Mouse (Mus musculus) T-helper 17 cell (primary cell): ENCODE measurements around the gene Gm49601.

Experiments used
- in situ Hi-C, 2 experiments: fragments of 300-600 bp; cut with MboI, MseI; formaldehyde crosslinking; loops; 1 replicate in 1 of 2; 2 replicates in 1 of 2; pipeline ENCODE4 v1.15.1; 2025; ENCODE audit warnings: high pct_unique_total_duplicates in 2 of 2

The Gm49601 gene

GRCm38 (mm10) chr16:18609099-18609498, 17.1 kb downstream of the Gm49601 start:
- in situ Hi-C loops: no loop called here

DNA sequence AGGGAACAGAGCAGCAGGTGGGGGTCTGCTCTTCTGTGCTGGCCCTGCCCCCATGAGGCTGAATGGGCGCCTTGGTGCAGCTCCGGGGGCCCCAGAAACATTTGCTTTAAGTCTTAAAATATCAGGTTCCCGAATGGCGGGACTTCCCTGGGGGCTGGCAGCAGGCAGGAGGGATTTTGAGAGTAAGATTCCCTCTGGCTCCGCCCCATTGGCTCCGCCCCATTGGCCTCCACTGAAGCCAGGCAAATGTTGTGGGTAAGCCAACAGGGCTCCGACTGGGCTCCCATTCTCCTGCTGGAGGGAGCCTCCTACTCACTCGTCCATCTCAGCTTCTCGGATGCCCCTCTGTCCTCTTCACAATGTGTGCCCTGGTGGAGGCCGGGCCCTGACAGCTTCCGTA, 18.0 kb downstream of the Gm49601 start:
- in situ Hi-C loops: no loop called here

DNA sequence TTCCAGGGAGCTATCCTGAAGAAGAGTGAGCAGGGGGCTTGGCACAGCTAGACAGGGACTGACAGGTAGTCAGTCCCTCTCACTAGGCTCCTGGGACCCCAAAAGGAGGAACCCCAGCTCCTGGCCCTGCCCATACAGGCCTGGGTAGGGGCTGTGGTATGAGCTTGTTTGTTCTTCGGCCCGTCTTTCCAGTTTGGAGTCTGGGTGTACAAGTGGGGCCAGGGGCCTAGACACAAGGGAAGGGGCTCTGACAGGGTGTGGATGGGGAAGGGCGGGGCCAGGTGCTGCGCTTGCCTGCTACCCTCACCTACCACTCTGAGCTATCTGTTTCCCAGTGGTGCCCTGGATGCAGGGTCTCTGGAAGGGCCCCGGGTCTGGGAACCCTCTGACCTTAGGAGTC, 20.5 kb downstream of the Gm49601 start:
- in situ Hi-C loops: no loop called here

- in situ Hi-C loops: no loop called here
These were observed 21.9 kb downstream of the Gm49601 start for GRCm38 (mm10) chr16:18604267-18604701.

DNA sequence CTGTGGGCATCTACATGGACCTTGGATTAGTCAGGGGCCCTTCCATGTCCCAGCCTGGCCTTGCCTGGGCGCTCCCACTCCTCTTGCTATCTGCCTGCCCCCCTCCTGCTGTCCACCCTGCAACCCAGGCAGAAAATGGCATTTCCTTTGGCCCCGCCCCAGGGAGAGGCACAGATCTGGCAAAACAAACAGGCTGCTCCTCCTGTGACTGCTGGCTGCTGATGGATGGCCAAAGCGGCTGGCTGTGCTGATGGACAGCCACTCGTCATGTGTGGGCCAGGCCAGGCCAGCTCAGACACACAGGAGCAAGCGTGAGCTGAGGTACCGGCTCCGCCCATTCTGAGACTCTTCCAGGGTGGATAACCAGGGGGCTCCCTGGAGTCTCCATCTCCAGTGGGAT, 24.8 kb downstream of the Gm49601 start:
- in situ Hi-C loops: no loop called here

DNA sequence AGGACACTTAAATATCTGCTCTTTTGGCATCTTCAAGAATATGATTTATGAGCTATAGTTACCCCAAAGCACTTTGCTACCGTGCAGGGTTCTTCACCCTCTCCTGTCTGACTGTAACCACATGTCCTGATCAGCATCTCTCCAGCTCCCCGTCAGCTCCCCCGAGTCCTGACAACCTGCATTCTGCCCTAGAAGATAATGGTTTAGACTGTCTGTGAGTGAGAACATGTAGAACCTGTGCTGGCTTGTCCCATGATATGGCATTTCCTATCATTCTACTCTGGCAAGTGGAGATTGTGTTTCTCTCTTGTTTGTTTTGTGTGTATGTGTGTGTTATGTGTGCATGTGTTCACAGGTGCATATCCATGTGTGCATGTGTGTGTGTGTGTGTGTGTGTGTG, 28.2 kb downstream of the Gm49601 start:
- in situ Hi-C loops: no loop called here

DNA sequence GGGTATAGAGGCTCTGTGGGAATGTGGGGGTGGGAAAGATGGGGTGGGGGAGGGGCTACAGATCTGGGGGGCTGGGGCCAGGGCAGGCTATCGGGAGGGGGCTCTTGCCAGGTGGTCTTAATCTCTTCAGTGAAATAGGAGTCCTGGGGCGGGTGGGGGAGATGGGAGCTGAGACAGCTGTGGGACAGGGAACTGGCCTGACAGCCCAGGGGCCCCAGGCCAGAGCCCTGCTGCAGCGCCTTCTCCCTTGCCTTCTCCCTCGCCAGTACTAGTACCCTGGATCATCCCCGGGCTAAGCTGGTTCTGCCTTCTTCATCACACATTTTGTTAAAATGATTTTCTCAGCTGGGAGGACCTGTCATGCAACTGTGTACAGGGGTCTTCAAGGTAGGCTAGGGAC, 30.0 kb downstream of the Gm49601 start:
- in situ Hi-C loops: no loop called here

DNA sequence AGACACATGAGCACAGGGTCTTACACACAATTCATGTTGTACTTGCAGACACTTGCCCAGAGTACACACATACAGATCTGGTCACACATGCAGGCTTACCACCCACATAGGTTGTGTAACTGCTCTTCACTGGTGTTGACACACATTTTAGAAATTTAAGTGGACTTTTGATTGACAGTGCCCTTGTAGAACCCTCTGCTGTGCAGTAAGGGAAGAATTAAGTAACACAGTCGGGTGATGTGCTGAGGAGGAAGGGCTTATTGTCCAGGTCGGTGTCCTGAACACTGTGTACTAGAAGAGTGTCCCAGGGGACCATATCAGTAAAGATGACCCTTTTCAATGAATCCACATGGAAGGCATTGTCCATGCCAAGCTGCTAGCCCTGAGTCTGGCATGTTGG, 32.3 kb downstream of the Gm49601 start:
- in situ Hi-C loops: no loop called here

DNA sequence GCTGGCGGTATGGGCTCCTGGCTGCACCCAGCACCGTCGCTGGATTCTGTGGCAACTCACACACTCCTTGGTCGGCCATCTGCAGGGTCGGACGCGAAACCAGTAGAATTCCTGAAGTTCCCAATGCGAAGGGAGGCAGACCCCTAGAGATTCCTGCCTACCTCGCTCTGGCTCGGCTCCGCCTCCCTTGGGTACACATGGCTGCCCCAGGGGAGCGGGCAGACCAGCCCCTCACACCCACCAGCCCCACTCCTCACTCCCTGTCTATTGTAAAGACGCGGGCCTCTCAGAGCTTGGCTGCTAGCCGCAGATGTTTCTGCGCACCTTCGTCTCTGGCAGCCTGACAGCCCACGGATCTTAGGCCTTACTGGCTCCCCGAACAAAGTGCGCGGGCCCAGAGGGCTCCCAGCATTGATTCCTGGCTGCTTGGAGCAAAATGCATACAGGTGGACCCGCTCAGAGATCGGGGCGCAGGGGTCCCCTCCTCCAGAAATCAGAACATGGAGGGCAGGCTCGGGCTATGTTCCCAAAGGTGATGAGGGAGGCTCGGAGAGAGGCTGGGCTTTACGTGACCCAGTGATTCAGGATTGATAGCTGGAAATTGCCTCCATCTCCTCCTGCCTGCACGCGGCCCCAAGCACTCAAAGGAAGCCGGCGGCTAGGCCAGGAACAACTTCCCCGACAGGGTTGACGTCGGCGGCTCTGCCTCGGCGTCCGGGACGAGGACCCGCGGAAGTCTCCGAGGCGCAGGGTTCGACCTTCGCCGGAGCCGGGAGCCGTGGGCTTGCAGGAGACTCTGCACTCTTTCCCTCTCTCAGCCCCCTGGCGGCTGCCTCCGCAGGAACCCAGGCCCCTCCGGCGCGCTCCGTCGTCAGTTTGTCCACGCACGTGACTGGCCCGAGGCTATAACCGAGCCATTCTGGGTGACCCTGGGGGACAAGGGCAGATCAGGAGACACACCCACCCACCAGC, 34.9 kb downstream of the Gm49601 start:
- in situ Hi-C loops: no loop called here

- in situ Hi-C loops: no loop called here
These were observed 36.1 kb downstream of the Gm49601 start, which contains the start of gene Tbx1 for GRCm38 (mm10) chr16:18589804-18590790. Gene Tbx1, minus strand, starts transcription at chr16:18590671.

DNA sequence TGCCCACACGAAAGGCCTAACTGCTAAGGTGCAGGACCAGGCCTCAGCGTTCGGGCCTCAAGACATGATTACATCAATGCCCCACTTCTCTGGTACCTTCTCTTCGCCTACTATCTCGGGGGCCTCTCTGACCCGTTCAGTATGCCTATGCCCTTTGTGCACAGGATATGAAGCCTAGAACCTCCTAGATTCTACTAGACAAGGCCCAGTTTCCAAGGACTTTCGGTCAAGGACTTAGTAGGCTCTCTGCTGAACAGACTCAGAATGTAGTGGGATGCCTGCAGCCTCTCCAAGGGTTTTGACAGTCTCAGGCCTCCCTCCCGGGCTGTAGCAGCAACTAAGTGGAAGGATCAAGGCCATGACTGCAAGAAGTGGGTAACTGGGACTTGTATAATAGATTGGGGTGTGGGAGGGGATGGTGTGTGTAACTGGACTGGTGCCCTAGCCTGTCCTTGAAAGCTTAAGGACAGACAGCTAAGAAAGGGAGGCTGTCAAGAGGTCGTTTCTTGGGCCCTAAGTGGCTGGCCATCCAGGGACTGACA, 37.1 kb downstream of the Gm49601 start:
- in situ Hi-C loops: no loop called here

DNA sequence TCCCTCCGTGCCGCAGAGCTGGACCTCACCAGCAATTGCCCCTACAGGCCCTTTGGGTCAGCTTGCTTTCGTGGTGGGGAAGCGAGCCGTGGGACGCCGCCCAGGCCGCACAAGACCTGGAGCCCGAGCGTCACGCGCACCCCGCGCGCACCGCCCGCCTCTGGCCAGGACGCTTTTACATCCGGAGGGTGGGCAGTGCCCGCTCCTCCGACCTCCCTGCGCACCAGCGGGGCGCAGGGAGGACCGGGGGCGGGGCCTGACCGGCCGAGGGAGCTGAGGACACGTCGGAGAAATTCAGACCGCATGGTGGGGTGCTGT, 37.5 kb downstream of the Gm49601 start:
- in situ Hi-C loops: no loop called here

DNA sequence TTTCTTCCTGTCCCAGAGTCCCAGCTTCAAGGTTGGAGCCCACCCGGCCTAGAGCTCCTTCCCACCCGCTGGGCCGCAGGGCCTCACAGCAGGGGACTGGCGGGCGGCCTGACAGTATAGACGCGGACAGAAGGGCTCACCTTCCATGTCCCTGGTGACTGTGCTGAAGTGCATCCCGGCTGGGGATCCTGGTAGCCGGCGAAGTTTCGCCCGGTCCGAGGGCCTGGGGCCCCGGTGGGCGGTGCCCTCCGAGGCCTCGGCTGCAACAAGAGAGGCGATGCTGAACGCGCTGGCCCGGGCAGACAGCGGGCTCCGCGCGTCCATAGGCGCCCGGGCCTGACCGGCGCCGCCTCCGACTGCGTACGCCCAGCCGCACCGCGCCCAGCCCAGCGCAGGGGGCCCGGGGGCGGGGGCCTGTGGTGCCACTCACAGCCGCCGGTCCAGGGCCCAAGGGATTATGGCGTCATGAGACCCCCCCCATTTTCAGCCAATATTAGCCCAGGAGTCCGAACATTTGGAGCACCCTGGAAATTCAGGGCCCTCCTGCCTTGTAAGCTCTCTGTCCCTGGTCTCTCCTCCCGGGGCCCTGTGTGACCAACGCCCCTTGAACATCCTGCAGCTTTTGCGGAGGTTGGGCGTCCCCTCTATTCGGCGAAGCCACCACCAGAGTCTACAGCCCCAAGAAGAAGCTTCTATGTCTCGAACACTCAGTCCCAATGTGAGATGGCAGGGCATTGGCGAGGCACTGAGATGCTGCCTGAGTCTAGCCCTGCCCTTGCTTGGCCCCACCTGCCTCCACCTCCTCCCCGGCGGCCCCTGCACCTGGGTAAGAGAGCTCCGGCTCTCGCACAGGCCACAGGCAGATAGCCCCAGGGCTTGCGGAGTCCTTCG, 38.1 kb downstream of the Gm49601 start:
- in situ Hi-C loops: no loop called here

DNA sequence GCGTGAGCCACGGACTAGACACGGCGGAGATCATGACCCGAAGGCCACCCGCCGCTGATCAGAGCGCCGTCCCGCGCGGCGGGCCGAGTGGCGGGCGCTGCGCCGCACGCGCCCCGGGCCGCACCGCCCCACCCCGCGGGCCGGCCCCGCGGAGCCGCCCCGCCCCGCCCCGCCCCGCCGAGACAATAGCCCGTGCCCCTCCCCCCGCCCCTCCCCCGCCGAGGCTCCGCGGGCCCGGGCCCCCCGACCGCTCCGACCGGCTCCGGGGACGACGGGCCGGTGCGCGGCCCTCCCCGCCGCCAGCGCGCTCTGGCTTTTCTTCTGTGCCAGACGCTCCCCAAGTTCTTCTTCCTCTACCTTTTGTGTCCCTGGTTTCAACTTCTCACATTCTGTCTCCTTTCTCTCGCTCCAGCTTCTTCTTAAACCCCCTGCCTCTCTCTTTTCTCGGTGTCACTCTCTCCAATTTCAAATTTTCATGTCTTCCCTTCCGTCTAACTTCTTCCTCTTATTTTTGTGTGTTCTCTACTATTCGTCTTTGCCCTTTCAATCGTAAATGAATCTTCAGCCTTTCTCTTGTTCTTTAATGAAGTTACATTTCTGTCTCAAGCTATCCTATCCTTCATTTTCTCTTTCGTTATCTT, 39.2 kb downstream of the Gm49601 start:
- in situ Hi-C loops: no loop called here

- in situ Hi-C loops: no loop called here
These were observed 39.9 kb downstream of the Gm49601 start for GRCm38 (mm10) chr16:18586076-18586905.

DNA sequence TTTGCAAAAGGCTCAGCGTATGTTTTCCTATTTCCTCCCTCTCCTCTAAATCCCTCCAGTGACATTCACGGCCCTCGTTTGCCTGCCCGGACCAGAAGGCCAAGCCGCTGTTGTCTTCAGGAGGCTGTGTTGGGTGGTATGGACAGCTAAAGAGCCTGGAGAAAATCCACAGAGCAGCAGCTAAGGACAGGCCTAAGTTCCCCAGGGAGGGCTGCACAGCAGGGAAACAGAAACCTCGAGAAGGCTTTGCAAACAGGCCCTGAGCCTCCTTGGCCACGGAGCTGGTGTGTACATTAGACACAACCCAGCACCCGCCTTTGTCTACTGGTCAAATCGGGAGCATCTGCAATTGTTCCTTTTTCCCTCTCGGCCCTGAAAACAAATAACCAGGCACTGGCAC, 40.6 kb downstream of the Gm49601 start:
- in situ Hi-C loops: no loop called here

DNA sequence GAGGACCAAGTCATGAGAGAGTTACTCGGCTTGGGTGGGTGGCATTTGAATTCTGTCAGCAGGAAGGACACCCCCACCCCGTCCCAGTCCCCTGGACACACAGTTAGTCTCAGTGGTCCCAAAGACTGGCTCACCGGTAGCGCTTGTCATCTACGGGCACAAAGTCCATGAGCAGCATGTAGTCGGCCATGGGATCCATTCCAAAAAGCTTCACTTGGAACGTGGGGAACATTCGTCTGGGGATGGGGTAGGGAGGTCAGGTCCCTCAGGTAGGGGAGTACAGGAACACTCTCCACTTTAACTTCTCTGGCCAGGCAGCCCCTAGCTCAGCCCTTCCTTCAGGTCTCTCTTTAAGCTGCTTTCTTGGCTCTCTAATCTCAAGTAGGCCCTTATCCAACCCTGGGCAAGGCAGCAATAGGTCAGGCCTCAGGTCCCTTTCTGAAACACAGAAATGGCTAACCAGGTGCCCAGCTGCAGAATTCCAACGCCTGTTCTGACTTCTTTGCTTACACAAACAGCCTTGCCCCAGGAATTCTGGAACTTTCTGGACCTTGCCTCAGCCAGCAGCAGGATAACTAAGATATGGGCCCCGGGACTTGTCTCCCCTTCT, 41.2 kb downstream of the Gm49601 start:
- in situ Hi-C loops: no loop called here

DNA sequence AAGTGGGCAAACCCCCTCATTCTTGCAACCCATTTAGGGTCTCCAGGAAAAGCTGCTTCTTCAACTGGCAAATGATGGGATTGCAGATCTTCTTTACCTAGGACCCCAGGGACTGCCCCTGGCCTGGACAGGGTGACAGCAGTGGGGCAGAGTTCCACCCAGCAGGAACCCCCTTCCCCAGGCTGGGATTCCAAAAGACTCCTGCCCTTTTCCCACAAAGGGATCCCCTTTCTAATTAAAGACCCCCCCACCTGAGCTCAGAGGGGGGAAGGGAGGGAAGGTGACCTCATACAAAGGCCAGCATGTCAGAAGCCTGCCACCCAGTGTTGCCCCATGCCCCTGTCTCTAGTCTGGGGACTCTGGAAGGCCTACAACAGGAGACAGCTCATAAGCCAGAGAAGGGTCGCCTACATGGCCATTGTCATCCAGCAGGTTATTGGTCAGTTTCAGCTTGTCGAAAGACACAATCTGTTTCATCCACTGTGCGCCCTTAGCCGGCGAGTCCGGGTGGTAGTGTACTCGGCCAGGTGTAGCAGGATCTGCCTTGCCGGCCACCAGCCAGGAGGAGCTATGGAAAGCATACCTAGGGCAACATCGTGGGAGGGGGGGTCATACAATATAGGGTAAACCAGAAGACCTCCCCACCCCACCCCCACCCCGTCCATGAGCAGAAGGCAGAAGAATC, 42.4 kb downstream of the Gm49601 start:
- in situ Hi-C loops: no loop called here

GRCm38 (mm10) chr16:18583169-18583568, 43.1 kb downstream of the Gm49601 start:
- in situ Hi-C loops: no loop called here
